Mouse (Mus musculus): ENCODE results near the gene Fbxo21. TPM values are rescaled to one million over a fixed set of nuclear protein-coding genes. Genes with fewer than 3 reads are reported as not detected.

Gene Fbxo21
- 141 and 149 TPM in 2 replicates for polyA plus RNA-seq (2015; fragmentation: Nextera tagmentation; extraction: Ambion mirVana)

DNA sequence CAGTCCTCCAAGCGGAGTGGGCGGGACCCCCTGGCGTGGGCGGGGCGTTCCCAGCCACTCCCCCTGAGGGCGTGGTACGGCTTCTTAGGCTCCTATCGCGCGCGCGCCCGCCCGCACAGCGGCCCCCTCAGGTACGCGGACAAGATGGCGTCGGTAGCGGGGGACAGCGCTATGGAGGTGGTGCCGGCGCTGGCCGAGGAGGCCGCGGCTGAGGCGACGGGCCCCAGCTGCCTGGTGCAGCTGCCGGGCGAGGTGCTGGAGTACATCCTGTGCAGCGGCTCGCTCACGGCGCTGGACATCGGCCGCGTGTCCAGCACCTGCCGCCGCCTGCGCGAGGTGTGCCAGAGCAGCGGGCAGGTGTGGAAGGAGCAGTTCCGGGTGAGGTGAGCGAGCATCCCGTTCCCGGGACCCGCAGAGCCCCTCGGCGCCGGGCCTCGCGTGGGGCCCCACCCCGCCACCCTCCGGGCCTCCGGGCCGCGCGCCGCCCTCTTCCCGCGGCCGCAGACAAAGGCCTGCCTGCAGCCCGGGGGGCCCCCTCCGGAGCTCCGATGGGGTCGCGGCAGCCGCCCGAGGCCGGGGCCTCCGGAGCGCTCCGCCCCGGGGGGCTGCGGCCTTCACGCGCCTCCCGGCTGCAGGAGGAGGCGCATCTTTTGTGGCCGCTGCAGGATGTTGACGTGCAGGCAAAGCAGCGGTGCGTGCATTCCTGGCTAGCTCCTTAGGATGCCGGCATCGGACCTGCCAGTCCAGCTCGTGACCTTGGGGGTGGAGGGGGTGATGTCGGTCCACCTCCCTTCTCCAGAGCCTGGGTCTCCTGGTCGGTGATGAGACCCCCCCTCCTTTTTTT, at the start of gene Fbxo21:
Gene Fbxo21 (plus strand): TSS at position 74 of the 844 bp plus-strand sequence.
- under 1% methylated on average over 72 of the region's 88 CpGs for WGBS
- Histone ChIP-seq H3K36me3 (peaks cover 24% of the 10 kb centered on the region), H3K27me3 (no peaks in the 10 kb centered on the region), H3K9me3 (no peaks in the 10 kb centered on the region), H3K4me3 (peak within 1 kb of the TSS; percentile 99), H3K9ac (peak within 1 kb of the TSS; percentile 99), H3K4me2 (peak within 1 kb of the TSS; percentile 71), H3K27ac (peak within 1 kb of the TSS; percentile 94), H3K4me1 (replicated peaks) (peaks cover 39% of the 10 kb centered on the region)
- ATAC-seq (ENCODE audit: low FRiP score): peak; percentile 90

DNA sequence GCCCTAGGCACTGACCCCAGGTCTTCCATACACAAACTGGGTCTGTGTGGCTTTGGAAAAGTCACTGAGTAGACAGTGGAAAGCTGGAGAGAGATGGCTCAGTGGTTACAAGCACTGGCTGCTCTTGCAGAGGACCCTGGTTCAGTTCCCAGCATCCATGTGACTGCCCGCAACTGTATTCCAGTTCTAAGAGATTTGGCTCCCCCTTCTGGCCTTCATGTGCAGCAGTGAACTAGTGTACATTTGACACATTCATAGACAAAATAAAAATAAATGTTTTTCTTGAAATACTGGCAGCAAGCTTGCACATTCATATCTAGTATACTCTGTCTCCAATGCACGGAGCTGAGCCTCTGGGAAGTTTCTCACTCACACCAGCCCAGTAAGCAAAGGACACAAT, 48.0 kb upstream of the Fbxo21 start:
- no peak for ATAC-seq (ENCODE audit: low FRiP score)
- Histone ChIP-seq H3K9me3 (no peaks in the 10 kb centered on the region), H3K27ac (no peak overlapping the region), H3K4me1 (replicated peaks) (no peaks in the 10 kb centered on the region), H3K27me3 (no peaks in the 10 kb centered on the region; the same call in 1 of the 2 replicates), H3K4me2 (no peak overlapping the region), H3K36me3 (no peaks in the 10 kb centered on the region), H3K4me3 (no peak overlapping the region), H3K9ac (no peak overlapping the region)
- 94% methylated on average over 2 of the region's 2 CpGs for WGBS

DNA sequence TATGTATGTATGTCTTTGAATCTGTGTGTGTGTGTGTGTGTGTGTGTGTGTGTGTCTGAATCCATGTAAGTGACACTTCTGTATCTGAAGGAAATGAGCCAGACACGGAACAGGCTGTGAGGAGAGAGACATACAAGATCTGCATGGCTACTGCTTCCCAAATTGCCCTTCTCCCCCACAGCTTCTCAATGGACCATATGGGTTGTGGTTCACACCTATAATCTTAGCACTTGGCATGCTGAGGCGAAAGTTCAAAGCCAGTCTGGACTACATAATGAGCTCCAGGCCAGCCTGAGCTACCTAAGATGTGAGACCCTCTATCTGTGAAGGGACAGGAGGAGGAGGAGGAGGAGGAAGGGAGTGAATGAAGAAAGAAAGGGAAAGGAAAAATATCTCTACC, 44.3 kb upstream of the Fbxo21 start:
- Histone ChIP-seq H3K27ac (no peak overlapping the region), H3K4me3 (no peak overlapping the region), H3K4me2 (no peak overlapping the region), H3K9ac (no peak overlapping the region), H3K27me3 (peaks cover 9% of the 10 kb centered on the region), H3K4me1 (replicated peaks) (no peaks in the 10 kb centered on the region), H3K36me3 (no peaks in the 10 kb centered on the region), H3K9me3 (no peaks in the 10 kb centered on the region)
- no peak for ATAC-seq (ENCODE audit: low FRiP score)
- WGBS: 81% methylated on average over 2 of the region's 2 CpGs

DNA sequence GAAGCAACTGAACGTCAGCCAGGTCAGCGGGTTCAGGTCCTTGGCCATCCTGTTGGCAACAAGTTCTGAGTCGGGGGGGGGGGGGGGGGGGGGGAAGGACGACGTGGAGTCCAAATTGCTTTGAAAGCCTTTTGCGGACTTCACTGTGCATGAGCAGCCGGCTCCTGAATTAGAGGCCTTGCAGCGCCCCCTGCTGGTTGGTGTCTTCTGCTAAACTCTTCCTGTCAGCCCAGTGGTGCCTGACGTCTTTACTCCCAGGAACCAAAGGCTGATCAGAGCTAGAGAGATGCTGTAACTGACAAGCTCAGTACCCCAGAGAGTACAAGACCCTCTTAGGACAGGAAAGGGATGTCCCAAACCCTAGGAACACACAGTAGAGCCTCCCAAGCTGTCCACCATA, 43.7 kb upstream of the Fbxo21 start:
- Histone ChIP-seq H3K4me3 (no peak overlapping the region), H3K4me1 (replicated peaks) (no peaks in the 10 kb centered on the region), H3K9ac (no peak overlapping the region), H3K9me3 (no peaks in the 10 kb centered on the region), H3K4me2 (no peak overlapping the region), H3K36me3 (no peaks in the 10 kb centered on the region), H3K27me3 (peaks cover 9% of the 10 kb centered on the region), H3K27ac (no peak overlapping the region)
- no peak for ATAC-seq (ENCODE audit: low FRiP score)
- WGBS: under 1% methylated on average over 8 of the region's 9 CpGs

DNA sequence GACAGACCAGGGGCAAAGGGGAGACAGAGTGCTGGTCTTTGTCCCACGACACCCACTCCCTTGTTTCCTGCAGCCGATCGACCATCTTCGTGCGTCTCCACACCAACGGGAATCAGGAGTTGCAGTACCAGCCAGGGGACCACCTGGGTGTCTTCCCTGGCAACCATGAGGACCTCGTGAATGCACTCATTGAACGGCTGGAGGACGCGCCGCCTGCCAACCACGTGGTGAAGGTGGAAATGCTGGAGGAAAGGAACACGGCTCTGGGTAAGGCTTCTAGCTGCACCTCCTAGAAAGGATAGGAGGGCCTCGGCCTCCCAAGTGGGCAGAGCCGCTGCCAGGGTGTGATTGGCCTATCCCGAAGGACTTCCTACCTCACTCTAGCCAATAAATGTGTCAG, 40.2 kb upstream of the Fbxo21 start:
- WGBS: 73% methylated on average over 16 of the region's 16 CpGs

DNA sequence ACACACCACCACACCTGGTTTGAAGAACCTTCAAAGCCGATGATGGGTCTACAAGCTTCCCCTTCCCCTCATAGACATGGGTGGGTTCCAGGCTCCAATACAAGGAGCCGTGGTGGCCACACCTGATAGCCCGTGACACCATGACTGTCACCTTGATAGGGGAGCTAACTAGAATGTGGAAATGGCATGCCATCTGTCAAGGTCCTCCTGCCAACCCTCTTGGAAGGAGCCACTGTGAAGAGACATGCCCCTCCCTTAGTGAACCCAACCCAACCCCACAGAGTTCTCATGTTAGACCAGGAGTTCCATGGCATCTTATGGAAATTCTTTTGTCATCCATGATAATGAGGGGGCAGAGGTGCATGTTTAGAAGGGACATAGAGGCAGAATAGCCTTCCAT, 39.3 kb upstream of the Fbxo21 start:
- ATAC-seq (ENCODE audit: low FRiP score): no peak
- 90% methylated on average over 3 of the region's 3 CpGs for WGBS
- H3K4me2 ChIP-seq: no peak overlapping the region
- peaks cover 9% of the 10 kb centered on the region for H3K27me3 ChIP-seq
- no peak overlapping the region for H3K4me3 ChIP-seq
- no peaks in the 10 kb centered on the region for H3K36me3 ChIP-seq
- no peaks in the 10 kb centered on the region for H3K4me1 ChIP-seq (replicated peaks)
- H3K9ac ChIP-seq: no peak overlapping the region
- H3K27ac ChIP-seq: no peak overlapping the region
- no peaks in the 10 kb centered on the region for H3K9me3 ChIP-seq

More for the DNA sequence above, 40.2 kb upstream of the Fbxo21 start:
- Histone ChIP-seq H3K9me3 (no peaks in the 10 kb centered on the region), H3K4me2 (no peak overlapping the region), H3K27ac (no peak overlapping the region), H3K9ac (no peak overlapping the region), H3K27me3 (peaks cover 9% of the 10 kb centered on the region), H3K4me1 (replicated peaks) (no peaks in the 10 kb centered on the region), H3K4me3 (no peak overlapping the region), H3K36me3 (no peaks in the 10 kb centered on the region)
- ATAC-seq (ENCODE audit: low FRiP score): no peak

DNA sequence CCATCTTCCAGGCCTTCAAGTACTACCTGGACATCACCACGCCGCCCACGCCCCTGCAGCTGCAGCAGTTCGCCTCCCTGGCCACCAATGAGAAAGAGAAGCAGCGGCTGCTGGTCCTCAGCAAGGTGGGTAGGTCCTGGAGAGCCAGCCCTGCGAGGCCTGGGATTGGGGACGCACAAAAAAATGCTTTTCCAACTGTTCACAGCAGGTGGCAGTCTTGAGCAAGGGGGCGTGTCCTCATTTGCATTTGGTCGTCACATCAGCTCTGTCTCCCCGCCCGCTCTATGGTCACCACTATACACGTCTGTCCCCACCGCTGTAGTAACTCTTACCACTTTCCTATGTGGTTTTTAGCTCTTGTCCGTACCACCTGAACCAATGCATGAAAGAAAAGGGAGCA, 38.3 kb upstream of the Fbxo21 start:
- Histone ChIP-seq H3K4me2 (peak overlapping the region; percentile 33), H3K4me1 (replicated peaks) (no peaks in the 10 kb centered on the region), H3K9me3 (no peaks in the 10 kb centered on the region), H3K36me3 (no peaks in the 10 kb centered on the region), H3K4me3 (no peak overlapping the region), H3K9ac (no peak overlapping the region), H3K27ac (no peak overlapping the region), H3K27me3 (peaks cover 13% of the 10 kb centered on the region)
- WGBS: 16% methylated on average over 13 of the region's 14 CpGs
- ATAC-seq (ENCODE audit: low FRiP score): no peak

DNA sequence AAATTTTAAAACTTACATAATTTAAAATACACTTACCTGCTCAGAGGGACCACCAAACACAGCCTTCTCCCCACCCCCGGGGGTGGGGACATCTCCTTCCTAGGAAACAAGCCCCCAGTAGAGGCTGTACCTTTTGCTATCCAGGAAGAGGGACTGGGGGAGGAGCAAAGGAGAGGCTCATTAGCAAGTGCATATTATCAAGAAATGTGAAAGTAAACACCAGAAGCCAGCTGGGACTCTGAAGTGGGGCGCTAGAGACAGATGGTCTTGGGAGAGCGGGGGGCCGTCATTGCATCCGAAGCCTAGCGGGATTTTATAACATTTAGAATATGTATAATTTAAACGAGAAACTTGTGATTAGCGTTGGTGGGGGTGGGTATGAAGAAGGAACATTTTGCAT, 37.1 kb upstream of the Fbxo21 start:
- no peak for ATAC-seq (ENCODE audit: low FRiP score)
- Histone ChIP-seq H3K9me3 (no peaks in the 10 kb centered on the region), H3K36me3 (no peaks in the 10 kb centered on the region), H3K27ac (no peak overlapping the region), H3K4me1 (replicated peaks) (no peaks in the 10 kb centered on the region), H3K27me3 (peaks cover 16% of the 10 kb centered on the region), H3K4me3 (no peak overlapping the region), H3K4me2 (no peak overlapping the region), H3K9ac (no peak overlapping the region)
- 79% methylated on average over 8 of the region's 8 CpGs for WGBS

DNA sequence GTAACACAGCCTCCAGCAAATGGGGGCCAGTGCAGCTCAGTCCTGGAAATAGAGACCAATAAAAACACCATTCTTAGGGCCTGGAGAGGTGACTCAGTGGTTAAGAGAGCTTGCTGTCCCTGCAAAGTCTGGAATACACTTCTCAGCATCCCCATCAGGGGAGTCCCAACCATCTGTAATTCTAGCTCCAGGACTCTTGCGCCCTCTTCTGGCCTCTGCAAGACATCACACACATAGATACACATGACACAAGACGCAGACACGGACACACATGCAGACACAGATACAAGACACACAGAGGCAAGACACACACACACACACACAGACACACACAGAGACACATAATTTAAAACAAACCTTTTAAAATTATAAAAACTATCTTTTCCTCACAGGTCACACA, 35.0 kb upstream of the Fbxo21 start:
- Histone ChIP-seq H3K9me3 (no peaks in the 10 kb centered on the region), H3K27me3 (peaks cover 6% of the 10 kb centered on the region; the same call in 1 of the 2 replicates), H3K4me2 (no peak overlapping the region), H3K4me1 (replicated peaks) (no peaks in the 10 kb centered on the region), H3K36me3 (no peaks in the 10 kb centered on the region), H3K9ac (no peak overlapping the region), H3K27ac (no peak overlapping the region), H3K4me3 (no peak overlapping the region)
- ATAC-seq (ENCODE audit: low FRiP score): no peak
- WGBS: 72% methylated on average over 3 of the region's 3 CpGs

DNA sequence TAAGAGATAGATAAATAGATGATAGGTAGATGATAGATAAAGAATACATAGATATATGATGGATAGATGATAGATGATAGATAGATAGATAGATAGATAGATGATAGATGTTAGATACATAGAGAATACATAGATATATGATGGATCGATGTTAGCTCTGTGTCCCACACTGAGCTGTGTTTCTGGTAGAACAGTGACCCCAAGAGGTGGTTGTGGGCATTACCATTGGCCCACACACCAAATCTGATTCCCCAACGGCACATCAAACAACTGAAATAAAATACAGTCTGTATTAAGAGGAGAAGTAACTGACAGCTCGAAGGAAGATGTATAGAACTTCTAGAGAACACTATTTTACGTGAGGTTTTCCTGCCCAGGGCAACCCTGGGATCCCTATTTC, 29.9 kb upstream of the Fbxo21 start:
- Histone ChIP-seq H3K4me1 (replicated peaks) (no peaks in the 10 kb centered on the region), H3K4me3 (no peak overlapping the region), H3K9ac (no peak overlapping the region), H3K36me3 (no peaks in the 10 kb centered on the region), H3K27me3 (peaks cover 12% of the 10 kb centered on the region), H3K27ac (no peak overlapping the region), H3K4me2 (no peak overlapping the region), H3K9me3 (no peaks in the 10 kb centered on the region)
- no peak for ATAC-seq (ENCODE audit: low FRiP score)
- 29% methylated on average over 4 of the region's 4 CpGs for WGBS

DNA sequence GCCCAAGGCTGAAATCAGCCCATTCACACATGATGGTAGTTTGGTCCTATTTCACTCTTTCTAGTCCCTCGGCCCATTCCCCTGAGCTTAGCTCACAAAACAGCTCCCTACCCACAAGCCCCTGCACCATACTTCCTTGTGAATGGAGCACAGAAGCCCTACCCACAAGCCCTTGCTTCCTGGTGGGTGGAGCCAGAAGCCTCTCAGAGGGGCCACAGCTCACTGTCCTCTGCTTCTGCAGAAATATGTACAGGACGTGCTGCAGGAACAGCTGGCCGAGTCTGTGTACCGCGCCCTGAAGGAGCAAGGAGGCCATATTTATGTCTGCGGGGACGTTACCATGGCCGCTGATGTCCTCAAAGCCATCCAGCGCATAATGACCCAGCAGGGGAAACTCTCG, 27.1 kb upstream of the Fbxo21 start:
- WGBS: 60% methylated on average over 10 of the region's 10 CpGs
- no peak overlapping the region for H3K9ac ChIP-seq
- no peak overlapping the region for H3K4me2 ChIP-seq
- H3K4me3 ChIP-seq: no peak overlapping the region
- no peaks in the 10 kb centered on the region for H3K9me3 ChIP-seq
- H3K27ac ChIP-seq: no peak overlapping the region
- H3K27me3 ChIP-seq: peaks cover 6% of the 10 kb centered on the region
- H3K4me1 ChIP-seq (replicated peaks): no peaks in the 10 kb centered on the region
- no peaks in the 10 kb centered on the region for H3K36me3 ChIP-seq
- no peak for ATAC-seq (ENCODE audit: low FRiP score)

DNA sequence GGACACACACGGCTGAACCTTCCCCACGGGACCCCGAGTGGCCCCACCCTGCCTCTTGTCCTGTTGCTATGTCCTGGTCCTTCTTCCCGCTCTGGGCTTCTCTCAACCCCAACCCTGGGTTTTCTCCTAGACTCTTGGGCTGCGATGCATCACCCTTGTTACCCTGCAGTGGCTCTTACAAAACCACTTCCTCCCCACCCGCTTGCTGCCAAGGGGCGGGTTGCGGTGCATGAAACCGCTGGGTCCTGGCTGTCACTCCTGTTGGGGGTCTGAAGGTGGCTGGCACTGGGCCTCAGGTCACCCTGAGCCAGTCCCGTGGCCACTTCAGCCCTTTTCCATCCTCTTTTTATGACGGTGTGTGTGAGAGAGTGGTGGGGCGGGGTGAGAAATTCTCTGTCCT, 22.6 kb upstream of the Fbxo21 start:
- Histone ChIP-seq H3K27ac (no peak overlapping the region), H3K9me3 (no peaks in the 10 kb centered on the region), H3K36me3 (no peaks in the 10 kb centered on the region), H3K27me3 (0 out of 2 replicates have a peak, but pooled peaks cover 3% of the 10 kb centered on the region), H3K4me3 (no peak overlapping the region), H3K9ac (no peak overlapping the region), H3K4me1 (replicated peaks) (no peaks in the 10 kb centered on the region), H3K4me2 (no peak overlapping the region)
- 91% methylated on average over 12 of the region's 12 CpGs for WGBS
- no peak for ATAC-seq (ENCODE audit: low FRiP score)

DNA sequence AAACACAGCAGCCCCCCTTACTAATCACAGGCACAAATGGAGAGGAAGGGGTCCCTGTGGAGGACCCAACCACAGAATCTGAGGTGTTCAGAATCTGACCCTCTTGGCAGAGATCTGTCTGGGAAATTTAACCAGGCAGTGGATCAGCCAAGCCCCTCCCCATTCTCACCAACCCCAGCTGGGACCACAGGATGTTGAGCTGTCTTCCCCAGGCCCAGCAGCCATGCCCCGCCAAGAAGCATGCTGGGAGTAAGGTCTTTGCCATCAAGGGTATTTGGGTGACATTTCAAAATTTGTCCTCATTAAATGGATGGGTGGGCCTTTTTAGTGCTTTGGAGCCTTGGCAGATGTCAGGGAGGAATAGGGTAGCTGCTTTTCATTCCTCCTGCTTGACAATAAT, 22.1 kb upstream of the Fbxo21 start:
- Histone ChIP-seq H3K9ac (no peak overlapping the region), H3K9me3 (no peaks in the 10 kb centered on the region), H3K36me3 (no peaks in the 10 kb centered on the region), H3K27me3 (0 out of 2 replicates have a peak, but pooled peaks cover 3% of the 10 kb centered on the region), H3K4me3 (no peak overlapping the region), H3K27ac (no peak overlapping the region), H3K4me2 (no peak overlapping the region), H3K4me1 (replicated peaks) (no peaks in the 10 kb centered on the region)
- WGBS: 67% methylated on average over 1 of the region's 1 CpGs
- no peak for ATAC-seq (ENCODE audit: low FRiP score)
